ENCODE assay signal across 10 mouse cellular contexts in the genomic region with DNA sequence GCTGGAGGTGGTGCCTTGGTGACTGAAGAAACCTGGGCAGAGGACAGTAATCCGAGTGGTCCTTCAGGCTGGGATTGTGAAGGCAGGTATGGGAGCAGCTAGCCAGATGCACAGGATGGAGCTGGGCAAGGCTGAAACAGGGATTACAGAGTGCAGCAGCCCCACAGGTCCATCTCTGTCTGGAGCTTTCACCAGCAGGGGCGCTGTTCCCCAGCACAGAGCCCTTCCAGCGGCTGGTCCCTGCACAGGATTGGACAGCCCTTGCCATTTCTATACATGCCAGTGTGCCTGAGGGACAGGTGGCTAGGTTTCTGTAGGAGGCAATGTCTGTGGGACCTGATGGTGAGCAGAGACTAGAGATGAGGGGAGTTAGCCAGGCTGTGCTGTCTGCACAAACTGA.
DNase-seq lines count a peak whose midpoint lies in the region; ATAC-seq lines count a peak whose summit lies in the region.
"Had no signal": no experiment of that assay in that cellular context is flagged by ENCODE, and none has a peak within 500 bp of the region (broad histone marks: within the 10 kb centered on the region; RNA-seq: fewer than 3 reads in every experiment).

No protein-coding gene starts in this region.

- H3K4me3 ChIP-seq in embryonic facial prominence, embryonic 12.5 days, result no peak overlapping the region
- H3K4me3 ChIP-seq: erythroblast, embryonic 14.5 days; megakaryocyte, embryonic 14.5 days had no signal

- 30% methylated on average over 3 of the region's 3 CpGs for WGBS in embryonic facial prominence, embryonic 12.5 days

- peak; percentile 38 for DNase-seq in kidney, adult 18-20 months
- DNase-seq in kidney, adult 11 months, result no peak
- peak; percentile 64 for DNase-seq in A20 (ENCODE audit: low read depth, low spot score)
- peak; percentile 52 for DNase-seq in NIH3T3 (ENCODE audit: low read depth)
- DNase-seq in kidney, postnatal 36 days, result peak; percentile 33 to 83
- peak; percentile 36 for DNase-seq in retina, adult 2 months (ENCODE audit: low read depth, low spot score)
- DNase-seq in gastrocnemius, postnatal 25 days, result no peak

- H3K4me1 ChIP-seq in embryonic facial prominence, embryonic 12.5 days, result peaks cover 16% of the 10 kb centered on the region
- H3K4me1 ChIP-seq: megakaryocyte, embryonic 14.5 days had no signal

- ATAC-seq in embryonic facial prominence, embryonic 12.5 days (ENCODE audit: insufficient number of reproducible peaks, insufficient read depth, low FRiP score, low TSS enrichment), result peak; percentile 16; the same call in 1 of the 2 replicates

- no peaks in the 10 kb centered on the region for H3K9me3 ChIP-seq in embryonic facial prominence, embryonic 12.5 days
- H3K9me3 ChIP-seq: megakaryocyte, embryonic 14.5 days had no signal

- no peak overlapping the region for H3K4me2 ChIP-seq in embryonic facial prominence, embryonic 12.5 days (replicated peaks)

- no peaks in the 10 kb centered on the region for H3K36me3 ChIP-seq in embryonic facial prominence, embryonic 12.5 days

- no peak overlapping the region for H3K27ac ChIP-seq in embryonic facial prominence, embryonic 12.5 days

- H3K27me3 ChIP-seq in embryonic facial prominence, embryonic 12.5 days, result no peaks in the 10 kb centered on the region

- no peak overlapping the region for H3K9ac ChIP-seq in embryonic facial prominence, embryonic 12.5 days

Comparison
In these comparisons a context has a peak if more than half of its experiments do, and no peak if none do; other contexts are left out.
1. DNase-seq: peak in kidney, adult 18-20 months (single experiment), A20 (single experiment), NIH3T3 (single experiment), kidney, postnatal 36 days (2 of 2) and retina, adult 2 months (single experiment); none in kidney, adult 11 months (single experiment) and gastrocnemius, postnatal 25 days (single experiment).